Mouse (Mus musculus) liver, embryonic 16.5 days (tissue): Measurements from ENCODE around the gene Npas2. TPM values are rescaled to one million over a fixed set of nuclear protein-coding genes. Genes with fewer than 3 reads are reported as not detected.

ENCODE experiments used
- ATAC-seq: fragments of 200-750 bp; cut with Nextera tagmentation; 2 replicates; pipeline ENCODE4 v1.8.0; 2017; ENCODE audit warnings: low read depth, mild to moderate bottlenecking, moderate number of reproducible peaks, moderate library complexity
- H3K27ac ChIP-seq: fragments of 300-500 bp; sonication (generic); 2 replicates; pipeline ENCODE4 v1.5.1; 2014; ENCODE audit warnings: mild to moderate bottlenecking, low read length
- H3K27me3 ChIP-seq: fragments of 300-500 bp; sonication (generic); 2 replicates; pipeline ENCODE4 v1.6.1; 2014; ENCODE audit warnings: low read depth, low read length, mixed read lengths; ENCODE audit not compliant: control insufficient read depth, insufficient read depth
- H3K36me3 ChIP-seq: fragments of 300-500 bp; sonication (generic); 2 replicates; pipeline ENCODE4 v1.6.1; 2014; ENCODE audit warnings: mild to moderate bottlenecking; ENCODE audit not compliant: control insufficient read depth, insufficient read depth
- H3K4me1 ChIP-seq: fragments of 300-500 bp; sonication (generic); 2 replicates; pipeline ENCODE4 v1.6.1; 2014; ENCODE audit warnings: low read depth, low read length, mixed read lengths; ENCODE audit not compliant: control insufficient read depth
- H3K4me2 ChIP-seq: fragments of 300-500 bp; sonication (generic); 2 replicates; pipeline ENCODE4 v1.6.1; 2014; ENCODE audit warnings: low read depth, low read length, mixed read lengths
- H3K4me3 ChIP-seq: fragments of 300-500 bp; sonication (generic); 2 replicates; pipeline ENCODE4 v1.5.1; 2014; ENCODE audit warnings: low read depth, mild to moderate bottlenecking, low read length
- H3K9ac ChIP-seq: fragments of 300-500 bp; sonication (generic); 2 replicates; pipeline ENCODE4 v1.6.1; 2014; ENCODE audit warnings: low read depth, low read length
- H3K9me3 ChIP-seq: fragments of 300-500 bp; sonication (generic); replicated peaks from 2 replicates; pipeline ENCODE4 v1.6.1; 2016; ENCODE audit warnings: low read length; ENCODE audit not compliant: control insufficient read depth
- WGBS: fragments of 180-500 bp; shearing (Covaris S2); extraction: QIAGEN DNeasy Blood & Tissue Kit; methylation state at CpG from one replicate; pipeline ENCODE4 v1.1.7; 2014; ENCODE audit not compliant: insufficient replicate concordance; 5-methylcytosine and 5-hydroxymethylcytosine counted together
- polyA plus RNA-seq: library from polyadenylated mRNA; unstranded; fragments of >200 nt; fragmentation: Nextera tagmentation; extraction: Ambion mirVana; gene quantifications from 2 replicates; pipeline ENCODE4 v1.2.1, GENCODE M21; 2015

The Npas2 gene
- polyA plus RNA-seq, 1 experiment from 2014 or later = 0.42 TPM

DNA sequence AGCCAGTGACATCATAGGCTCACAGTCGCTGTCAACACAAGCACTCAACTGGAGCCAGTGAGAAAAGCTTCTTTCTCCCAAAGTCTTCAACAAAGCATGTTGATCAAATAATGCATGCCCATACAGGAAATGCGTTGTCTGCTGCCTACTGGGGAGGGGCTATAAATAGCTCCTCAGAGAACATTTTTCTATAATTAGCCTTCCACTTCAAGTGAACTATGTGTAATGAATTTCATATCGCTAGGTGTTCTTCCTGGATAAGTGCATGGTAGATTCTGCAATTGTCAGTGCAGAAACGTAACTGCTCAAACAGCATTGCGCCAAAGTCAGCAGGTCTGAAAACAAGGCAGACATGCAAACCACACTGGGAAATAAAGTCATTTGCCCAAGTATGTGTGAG, 7.7 kb upstream of the Npas2 start:
- no peak overlapping the region for H3K27ac ChIP-seq
- H3K27me3 ChIP-seq = no peaks in the 10 kb centered on the region
- no peak overlapping the region for H3K4me2 ChIP-seq
- no peak overlapping the region for H3K9ac ChIP-seq
- 65% methylated on average over 5 of the region's 5 CpGs for WGBS
- H3K4me3 ChIP-seq = no peak overlapping the region
- no peaks in the 10 kb centered on the region for H3K9me3 ChIP-seq
- no peaks in the 10 kb centered on the region for H3K4me1 ChIP-seq
- H3K36me3 ChIP-seq = no peaks in the 10 kb centered on the region
- ATAC-seq = no peak

DNA sequence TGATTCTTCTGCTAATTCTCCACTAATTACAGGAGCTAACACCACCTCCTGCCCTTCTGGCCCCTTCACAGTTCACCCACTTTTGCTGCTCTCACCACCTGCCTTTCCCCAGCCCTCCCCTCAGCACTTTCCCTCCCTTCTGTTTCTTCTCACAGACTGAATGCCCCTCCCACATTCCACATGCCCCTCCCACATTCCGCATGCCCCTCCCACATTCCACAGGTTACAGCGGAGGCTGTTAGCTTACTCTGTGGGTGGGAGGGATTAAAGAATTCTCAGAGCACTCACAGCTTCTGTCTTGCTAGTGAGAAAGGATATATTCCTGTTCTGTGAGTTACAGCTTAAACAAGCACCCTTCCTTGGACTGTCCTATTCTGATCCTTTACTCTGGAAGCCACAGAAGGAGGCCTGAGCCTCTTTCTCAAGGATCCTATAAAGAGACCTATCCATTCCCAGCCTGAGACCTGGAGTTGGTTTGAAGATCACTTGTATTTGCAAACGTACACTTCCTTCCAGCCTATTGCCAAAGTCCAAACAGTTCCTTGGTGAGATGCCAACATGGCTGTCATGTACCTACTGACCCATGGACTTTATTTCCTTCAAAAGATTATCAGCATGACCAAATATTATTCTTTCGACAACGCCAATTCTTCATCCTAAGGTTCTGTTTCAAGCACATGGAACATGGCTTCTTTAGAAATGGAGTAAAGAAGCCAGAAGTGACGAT, 6.7 kb upstream of the Npas2 start:
- ATAC-seq = no peak
- 46% methylated on average over 6 of the region's 6 CpGs for WGBS
- no peaks in the 10 kb centered on the region for H3K36me3 ChIP-seq
- no peak overlapping the region for H3K4me3 ChIP-seq
- no peak overlapping the region for H3K9ac ChIP-seq
- H3K9me3 ChIP-seq = no peaks in the 10 kb centered on the region
- H3K27ac ChIP-seq = no peak overlapping the region
- no peaks in the 10 kb centered on the region for H3K4me1 ChIP-seq
- H3K4me2 ChIP-seq = no peak overlapping the region
- H3K27me3 ChIP-seq = no peaks in the 10 kb centered on the region

DNA sequence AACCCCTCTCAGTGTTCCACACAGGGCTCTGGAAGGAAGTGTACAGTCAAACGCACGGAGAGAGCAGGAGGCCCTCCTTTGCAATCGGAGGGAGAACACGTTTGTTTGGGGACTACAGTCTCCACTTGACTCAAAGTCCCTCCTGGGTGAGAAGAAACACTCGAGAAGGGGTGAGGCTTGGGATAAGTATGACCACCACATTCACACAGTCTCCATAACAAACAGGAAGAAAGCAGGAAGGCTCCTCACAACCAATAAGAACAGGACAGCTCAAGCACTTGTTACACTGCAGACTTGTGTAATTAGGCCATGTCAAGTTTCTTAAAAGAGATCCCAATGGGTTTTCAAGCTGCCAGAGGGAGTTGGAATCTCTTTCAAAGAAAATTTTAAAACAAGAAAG, 2.4 kb upstream of the Npas2 start:
- no peak overlapping the region for H3K4me3 ChIP-seq
- H3K9me3 ChIP-seq = no peaks in the 10 kb centered on the region
- WGBS = 31% methylated on average over 5 of the region's 5 CpGs
- ATAC-seq = no peak
- H3K36me3 ChIP-seq = no peaks in the 10 kb centered on the region
- H3K9ac ChIP-seq = no peak overlapping the region
- H3K4me1 ChIP-seq = no peaks in the 10 kb centered on the region
- H3K27ac ChIP-seq = no peak overlapping the region
- no peak overlapping the region for H3K4me2 ChIP-seq
- peaks cover 38% of the 10 kb centered on the region for H3K27me3 ChIP-seq

DNA sequence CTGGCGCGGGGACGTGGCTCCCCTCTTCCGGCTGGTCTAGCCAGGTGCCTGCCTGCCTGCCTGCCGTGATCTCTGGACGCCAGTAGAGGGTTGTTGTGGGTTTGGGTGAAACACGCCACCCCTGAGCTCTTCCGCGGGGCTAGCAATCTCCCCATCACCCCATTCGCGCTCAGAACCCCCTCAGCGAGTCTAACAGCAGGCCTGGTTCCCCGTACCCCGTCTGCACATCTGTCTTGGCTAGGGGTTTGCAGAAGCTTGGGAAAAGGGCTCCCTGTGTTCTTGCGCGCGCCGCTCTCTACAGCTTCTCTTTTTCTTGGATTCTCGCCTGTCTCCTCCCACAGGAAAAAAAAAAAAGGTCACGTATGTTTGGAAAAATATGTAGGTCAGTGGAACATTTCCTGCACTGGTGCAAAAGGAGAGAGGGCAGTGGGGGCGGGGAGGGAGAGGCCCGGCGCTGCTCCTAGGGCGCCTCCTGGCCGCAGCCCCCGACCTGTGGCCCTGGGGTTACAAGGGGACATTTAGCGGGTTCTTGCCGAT, 1.0 kb upstream of the Npas2 start:
- Histone ChIP-seq H3K4me1 (no peaks in the 10 kb centered on the region), H3K27me3 (peaks cover 38% of the 10 kb centered on the region), H3K36me3 (no peaks in the 10 kb centered on the region), H3K9ac (peak overlapping the region; percentile 24; the same call in 1 of the 2 replicates), H3K4me2 (peak overlapping the region; percentile 68), H3K9me3 (no peaks in the 10 kb centered on the region), H3K4me3 (peak overlapping the region; percentile 58), H3K27ac (peak overlapping the region; percentile 22; the same call in 1 of the 2 replicates)
- WGBS = 3% methylated on average over 28 of the region's 28 CpGs
- ATAC-seq = peak; percentile 86

DNA sequence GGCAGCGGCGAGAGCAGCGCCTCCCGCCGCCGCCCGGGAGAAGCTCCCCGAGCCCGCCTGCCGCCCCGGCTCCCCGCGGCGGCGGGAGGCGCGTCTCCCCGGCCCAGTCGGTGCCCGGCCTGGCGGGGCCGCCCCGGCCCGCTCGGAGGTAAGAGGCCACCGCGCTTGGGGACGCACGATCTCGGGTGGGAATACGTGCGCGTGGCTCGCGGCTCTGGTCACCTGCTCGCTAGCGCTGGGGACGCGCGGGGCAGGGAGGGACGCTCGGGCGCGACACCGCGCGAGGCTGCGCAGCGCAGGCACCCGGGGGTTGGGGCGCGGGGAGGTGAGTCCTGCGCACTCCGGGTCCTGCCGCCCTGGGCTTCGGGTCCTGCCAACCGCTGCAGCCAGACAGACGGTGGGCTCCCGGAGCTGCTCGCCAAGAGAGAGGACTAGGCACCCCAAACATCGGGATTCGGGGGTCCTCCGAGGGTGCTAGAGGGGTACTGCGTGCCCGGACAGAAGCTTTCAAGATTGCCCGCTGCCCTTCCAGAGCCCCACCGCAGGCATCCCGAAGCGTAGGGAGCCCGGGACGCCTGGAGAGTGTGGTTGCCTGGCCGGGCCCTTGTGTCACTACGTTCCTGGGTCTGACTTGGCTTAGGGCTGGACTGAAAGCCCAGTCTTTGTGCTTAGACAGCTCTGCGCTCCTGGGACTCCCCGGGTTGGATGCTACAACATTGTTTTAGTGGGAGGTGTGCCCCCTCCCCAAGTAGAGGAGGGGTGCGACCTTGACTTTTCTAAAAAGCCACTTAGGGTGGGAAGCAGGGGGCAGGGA, 538 bp downstream of the Npas2 start:
- Histone ChIP-seq H3K9ac (peak overlapping the region; percentile 57), H3K4me1 (no peaks in the 10 kb centered on the region), H3K9me3 (no peaks in the 10 kb centered on the region), H3K4me2 (peak overlapping the region; percentile 68), H3K27me3 (peaks cover 38% of the 10 kb centered on the region), H3K27ac (no peak overlapping the region), H3K4me3 (peak overlapping the region; percentile 58), H3K36me3 (no peaks in the 10 kb centered on the region)
- WGBS = 1% methylated on average over 70 of the region's 76 CpGs
- peak; percentile 37; the same call in 1 of the 2 replicates for ATAC-seq

DNA sequence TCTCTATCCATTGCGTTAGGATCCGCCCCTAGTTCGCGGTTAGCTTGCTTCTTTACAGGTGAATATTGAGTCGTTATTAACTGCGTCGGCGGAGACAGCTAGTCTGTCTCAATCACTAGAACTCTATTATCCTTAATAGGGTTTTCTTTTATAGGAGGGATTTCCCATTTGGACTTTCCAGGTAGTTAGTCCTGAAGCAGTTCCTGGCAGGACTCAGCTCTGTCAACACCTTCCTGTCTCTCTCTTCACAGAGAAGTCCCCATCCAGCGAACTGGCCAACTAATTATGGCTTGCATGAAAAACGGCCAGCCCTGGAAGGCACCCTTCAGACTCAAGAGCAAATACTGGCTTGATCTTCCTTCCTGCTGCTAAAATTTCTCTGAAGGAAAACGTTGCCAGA, 1.4 kb downstream of the Npas2 start:
- H3K27me3 ChIP-seq = peaks cover 38% of the 10 kb centered on the region
- WGBS = 4% methylated on average over 11 of the region's 11 CpGs

DNA sequence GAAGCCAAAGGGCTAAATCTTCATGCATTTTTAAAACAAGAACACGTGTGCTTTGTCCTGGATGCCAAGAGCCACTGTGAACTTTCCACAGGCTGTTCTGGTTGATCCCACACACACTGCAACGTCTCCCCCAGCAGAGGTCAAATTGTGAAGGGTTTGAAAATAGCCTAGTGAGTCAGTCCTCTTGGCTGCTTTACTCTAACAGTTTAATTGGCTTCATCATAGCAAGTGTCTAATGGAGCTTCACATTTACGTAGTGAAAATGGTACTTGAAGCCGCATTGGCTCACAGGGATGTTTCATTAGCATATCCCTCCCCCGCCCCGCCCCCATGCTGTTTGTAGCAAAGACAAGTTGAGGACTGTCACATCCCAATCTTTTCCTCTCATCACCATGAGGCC, 2.6 kb downstream of the Npas2 start:
- WGBS = 24% methylated on average over 6 of the region's 6 CpGs

More for the DNA sequence above, 1.4 kb downstream of the Npas2 start:
- Histone ChIP-seq H3K27ac (no peak overlapping the region), H3K4me1 (no peaks in the 10 kb centered on the region), H3K36me3 (no peaks in the 10 kb centered on the region), H3K4me3 (no peak overlapping the region), H3K9me3 (no peaks in the 10 kb centered on the region), H3K9ac (no peak overlapping the region), H3K4me2 (peak overlapping the region; percentile 68; the same call in 1 of the 2 replicates)
- no peak for ATAC-seq

DNA sequence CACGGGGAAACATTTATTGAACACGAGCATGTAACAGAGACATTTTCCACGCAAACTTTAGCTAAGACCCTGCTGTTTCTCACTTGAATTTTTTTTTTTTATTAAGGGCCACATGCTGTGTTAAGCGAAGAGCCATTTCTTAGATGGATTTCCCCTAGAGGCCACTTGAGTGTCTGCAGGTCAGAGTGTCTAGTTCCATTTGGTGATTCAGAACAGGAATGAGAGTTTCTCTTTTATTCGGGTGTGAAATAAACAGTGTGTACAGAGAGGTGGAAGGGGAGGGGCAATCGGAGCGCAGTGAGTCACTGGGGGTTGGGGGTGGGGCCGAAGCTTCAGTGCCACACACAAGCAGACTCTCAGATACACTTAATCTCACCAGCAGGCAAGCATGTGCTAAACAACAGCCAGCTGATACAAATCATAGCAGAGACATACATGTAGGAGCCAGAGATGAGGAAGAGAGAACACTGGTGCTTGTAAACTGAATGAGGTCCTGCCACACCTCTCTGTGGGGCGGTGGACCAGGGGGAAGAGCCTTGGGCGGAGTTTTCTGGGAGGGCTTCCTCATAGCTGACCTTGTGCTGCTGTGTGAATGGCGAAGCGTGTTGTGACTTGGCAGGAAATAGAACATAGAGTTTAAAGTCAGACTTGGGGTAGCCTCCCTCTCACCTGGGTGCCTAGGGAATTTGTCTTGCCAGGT, 3.3 kb downstream of the Npas2 start:
- 47% methylated on average over 12 of the region's 12 CpGs for WGBS
- H3K27ac ChIP-seq = no peak overlapping the region
- H3K9ac ChIP-seq = no peak overlapping the region
- H3K27me3 ChIP-seq = peaks cover 38% of the 10 kb centered on the region
- ATAC-seq = no peak
- H3K4me3 ChIP-seq = no peak overlapping the region
- H3K4me2 ChIP-seq = no peak overlapping the region
- no peaks in the 10 kb centered on the region for H3K4me1 ChIP-seq
- H3K36me3 ChIP-seq = no peaks in the 10 kb centered on the region
- H3K9me3 ChIP-seq = no peaks in the 10 kb centered on the region

More for the DNA sequence above, 2.6 kb downstream of the Npas2 start:
- H3K9me3 ChIP-seq = no peaks in the 10 kb centered on the region
- no peak overlapping the region for H3K4me2 ChIP-seq
- H3K27ac ChIP-seq = no peak overlapping the region
- no peaks in the 10 kb centered on the region for H3K36me3 ChIP-seq
- H3K9ac ChIP-seq = no peak overlapping the region
- ATAC-seq = no peak
- H3K4me1 ChIP-seq = no peaks in the 10 kb centered on the region
- H3K4me3 ChIP-seq = no peak overlapping the region
- peaks cover 38% of the 10 kb centered on the region for H3K27me3 ChIP-seq
